Mouse (Mus musculus) urinary bladder, postnatal 36 days (tissue): ENCODE results near the gene U2af1l4.

ENCODE experiments used
- DNase-seq, 2 experiments: peaks; one replicate each; pipeline ENCODE4 v3.0.0; 2022; ENCODE audit warnings: low spot score in 2 of 2, mixed read lengths in 1 of 2

The U2af1l4 gene

GRCm38 (mm10) chr7:30563117-30563905, at the start of gene U2af1l4, which contains the start of the genes Gm49396 and Psenen:
U2af1l4 (plus strand) TSS chr7:30563301.
Gm49396 (plus strand) TSS chr7:30563344.
Psenen (minus strand) TSS chr7:30563627.
- DNase-seq = peak; percentile 87 to 96

GRCm38 (mm10) chr7:30515003-30515760, 47.9 kb upstream of the U2af1l4 start:
- DNase-seq = no peak

- DNase-seq = no peak
Observed at GRCm38 (mm10) chr7:30518325-30518724, 44.8 kb upstream of the U2af1l4 start.

- DNase-seq = no peak
Observed at GRCm38 (mm10) chr7:30520396-30520795, 42.7 kb upstream of the U2af1l4 start.

GRCm38 (mm10) chr7:30520856-30521255, 42.2 kb upstream of the U2af1l4 start:
- no peak for DNase-seq

- no peak for DNase-seq
Observed at GRCm38 (mm10) chr7:30522871-30523270, 40.2 kb upstream of the U2af1l4 start.

- no peak for DNase-seq
Observed at GRCm38 (mm10) chr7:30524487-30524886, 38.6 kb upstream of the U2af1l4 start.

GRCm38 (mm10) chr7:30525954-30526353, 37.1 kb upstream of the U2af1l4 start:
- DNase-seq = peak in 1 of 2 experiments; percentile 23

GRCm38 (mm10) chr7:30526399-30526798, 36.7 kb upstream of the U2af1l4 start:
- DNase-seq = no peak

- DNase-seq = no peak
Observed at GRCm38 (mm10) chr7:30526981-30527380, 36.1 kb upstream of the U2af1l4 start.

- DNase-seq = no peak
Observed at GRCm38 (mm10) chr7:30531291-30531815, 31.7 kb upstream of the U2af1l4 start.

GRCm38 (mm10) chr7:30532931-30533330, 30.2 kb upstream of the U2af1l4 start:
- DNase-seq = no peak

- DNase-seq = no peak
Observed at GRCm38 (mm10) chr7:30533941-30534632, 29.0 kb upstream of the U2af1l4 start.

- DNase-seq = peak; percentile 91 to 93
Observed at GRCm38 (mm10) chr7:30534633-30535577, 28.2 kb upstream of the U2af1l4 start, which contains the start of gene Arhgap33. Arhgap33 (minus strand) TSS chr7:30535060.

- DNase-seq = no peak
Observed at GRCm38 (mm10) chr7:30540572-30540971, 22.5 kb upstream of the U2af1l4 start.

- DNase-seq = no peak
Observed at GRCm38 (mm10) chr7:30544327-30544726, 18.8 kb upstream of the U2af1l4 start.

GRCm38 (mm10) chr7:30549880-30550279, 13.2 kb upstream of the U2af1l4 start:
- no peak for DNase-seq

GRCm38 (mm10) chr7:30550603-30551002, 12.5 kb upstream of the U2af1l4 start:
- DNase-seq = no peak

- DNase-seq = no peak
Observed at GRCm38 (mm10) chr7:30551445-30552101, 11.5 kb upstream of the U2af1l4 start.
